36 mouse cellular contexts compared by ENCODE assay signal in genomic region chr5:50636539-50636938, GRCm38 (mm10).
"Had no signal": no experiment of that assay in that cellular context is flagged by ENCODE, and none has a peak within 500 bp of the region (broad histone marks: within the 10 kb centered on the region; RNA-seq: fewer than 3 reads in every experiment).

No protein-coding gene starts in this region.

- H3K4me1 ChIP-seq: heart, embryonic 10.5 days; heart, embryonic 12.5 days; heart, embryonic 13.5 days; heart, embryonic 15.5 days; hindbrain, embryonic 10.5 days; hindbrain, embryonic 12.5 days; hindbrain, embryonic 13.5 days; hindbrain, embryonic 15.5 days; intestine, embryonic 15.5 days; kidney, embryonic 15.5 days had no signal

- ATAC-seq: hindbrain, embryonic 16.5 days; hindbrain, postnatal 0 days; inflammation-experienced regulatory T-cells, adult 6 months; intestine, embryonic 15.5 days; intestine, embryonic 16.5 days; intestine, postnatal 0 days had no signal

- H3K9ac ChIP-seq: heart, embryonic 12.5 days; heart, embryonic 13.5 days; heart, embryonic 15.5 days; hindbrain, embryonic 12.5 days; hindbrain, embryonic 13.5 days; hindbrain, embryonic 14.5 days; hindbrain, embryonic 15.5 days; intestine, embryonic 15.5 days; kidney, embryonic 15.5 days had no signal

- H3K27me3 ChIP-seq: heart, embryonic 12.5 days; heart, embryonic 13.5 days; heart, embryonic 15.5 days; hindbrain, embryonic 12.5 days; hindbrain, embryonic 13.5 days; hindbrain, embryonic 15.5 days; intestine, embryonic 15.5 days; kidney, embryonic 15.5 days had no signal

- DNase-seq: heart, postnatal 10 days; heart, postnatal 14 days; heart, postnatal 36 days; heart, postnatal 4 days; kidney, adult 11 months; kidney, adult 18-20 months; kidney, adult 2 months; kidney, adult 8-10 months; kidney, adult 9 months; kidney, postnatal 10 days; kidney, postnatal 14 days; kidney, postnatal 25 days; kidney, postnatal 36 days; kidney, postnatal 4 days; layer of hippocampus, adult 9-11 months; layer of hippocampus, postnatal 36 days had no signal

- H3K4me2 ChIP-seq: heart, embryonic 11.5 days; heart, embryonic 12.5 days; heart, embryonic 13.5 days; heart, embryonic 15.5 days; hindbrain, embryonic 12.5 days; hindbrain, embryonic 13.5 days; hindbrain, embryonic 14.5 days; hindbrain, embryonic 15.5 days; intestine, embryonic 15.5 days; kidney, embryonic 15.5 days had no signal

- H3K9me3 ChIP-seq: heart, embryonic 10.5 days; heart, embryonic 12.5 days; heart, embryonic 13.5 days; heart, embryonic 15.5 days; hindbrain, embryonic 10.5 days; hindbrain, embryonic 12.5 days; hindbrain, embryonic 13.5 days; hindbrain, embryonic 15.5 days; intestine, embryonic 15.5 days; kidney, embryonic 15.5 days had no signal

- H3K36me3 ChIP-seq: heart, embryonic 10.5 days; heart, embryonic 12.5 days; heart, embryonic 13.5 days; heart, embryonic 15.5 days; hindbrain, embryonic 10.5 days; hindbrain, embryonic 12.5 days; hindbrain, embryonic 13.5 days; hindbrain, embryonic 15.5 days; intestine, embryonic 15.5 days; kidney, embryonic 15.5 days had no signal

- H3K27ac ChIP-seq: heart, embryonic 10.5 days; heart, embryonic 13.5 days; heart, embryonic 15.5 days; hindbrain, embryonic 10.5 days; hindbrain, embryonic 12.5 days; hindbrain, embryonic 13.5 days; hindbrain, embryonic 14.5 days; hindbrain, embryonic 15.5 days; hindbrain, postnatal 0 days; intestine, embryonic 15.5 days; kidney, embryonic 15.5 days; kidney, postnatal 0 days; layer of hippocampus, adult 2 months; left cerebral cortex, adult 2 months had no signal

- H3K4me3 ChIP-seq: heart, embryonic 10.5 days; heart, embryonic 12.5 days; heart, embryonic 13.5 days; heart, embryonic 15.5 days; hindbrain, embryonic 10.5 days; hindbrain, embryonic 12.5 days; hindbrain, embryonic 13.5 days; hindbrain, embryonic 15.5 days; intestine, embryonic 15.5 days; kidney, embryonic 15.5 days; layer of hippocampus, adult 2 months; left cerebral cortex, adult 2 months had no signal
